Mouse (Mus musculus): Measurements from ENCODE around the gene Ddx54. TPM values are rescaled to one million over a fixed set of nuclear protein-coding genes. Genes with fewer than 3 reads are reported as not detected.

Gene Ddx54
- polyA plus RNA-seq, 1 experiment from 2014 or later = 23.2 TPM

DNA sequence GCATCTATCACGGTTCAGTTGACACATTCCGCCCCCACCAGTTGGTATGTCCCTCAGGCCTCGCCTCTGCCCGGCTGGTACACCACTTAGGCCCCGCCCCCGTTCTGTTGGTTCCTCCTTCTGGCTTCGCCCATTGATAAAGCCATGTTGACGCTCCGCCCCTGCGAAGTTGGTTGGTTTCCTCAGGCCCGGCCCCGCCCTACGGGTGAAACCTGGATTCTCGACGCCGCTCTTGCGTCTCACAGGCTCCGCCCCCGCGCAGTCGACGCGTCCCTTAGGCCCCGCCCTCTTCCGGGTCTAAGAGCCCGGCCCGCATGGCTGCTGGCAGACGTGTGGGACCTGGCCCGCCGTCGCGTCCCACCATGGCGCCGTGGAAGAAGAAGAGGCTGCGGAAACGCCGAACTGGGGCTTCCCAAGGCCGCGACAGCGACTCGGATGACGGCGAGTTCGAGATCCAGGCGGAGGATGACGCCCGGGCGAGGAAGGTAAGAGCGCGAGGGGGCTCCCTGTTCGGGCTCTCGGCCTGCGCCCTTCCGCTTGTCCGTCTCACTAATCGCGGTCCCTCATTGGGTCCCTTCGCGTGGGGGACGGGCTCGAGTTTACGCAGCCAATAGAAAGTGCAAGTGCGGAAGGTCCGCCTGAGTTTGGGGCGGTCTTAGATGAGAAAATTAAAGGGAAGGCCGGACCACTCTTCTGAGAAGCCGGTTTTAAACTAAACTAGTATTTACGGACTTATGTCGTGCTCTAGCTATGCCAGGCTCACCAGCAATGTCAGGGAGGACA is 474 bp downstream of the Ddx54 start:
- H3K4me2 ChIP-seq (ENCODE audit: low read depth, low read length) = peak overlapping the region; percentile 85
- ATAC-seq (ENCODE audit: low read depth) = peak; percentile 94
- H3K27me3 ChIP-seq (ENCODE audit: control insufficient read depth, insufficient read depth, low read length) = no peaks in the 10 kb centered on the region
- no peaks in the 10 kb centered on the region for H3K9me3 ChIP-seq (ENCODE audit: control insufficient read depth, low read length)
- H3K4me3 ChIP-seq (ENCODE audit: low read depth, low read length) = peak overlapping the region; percentile 60
- under 1% methylated on average over 69 of the region's 69 CpGs for WGBS
- H3K27ac ChIP-seq (ENCODE audit: low read depth, low read length) = peak overlapping the region; percentile 88
- peaks cover 10% of the 10 kb centered on the region for H3K36me3 ChIP-seq (ENCODE audit: control insufficient read depth, insufficient read depth, low read length)
- peak overlapping the region; percentile 58 for H3K9ac ChIP-seq (replicated peaks; ENCODE audit: low read depth, low read length)
- H3K4me1 ChIP-seq (ENCODE audit: control insufficient read depth, insufficient read depth, low read length) = peaks cover 22% of the 10 kb centered on the region

DNA sequence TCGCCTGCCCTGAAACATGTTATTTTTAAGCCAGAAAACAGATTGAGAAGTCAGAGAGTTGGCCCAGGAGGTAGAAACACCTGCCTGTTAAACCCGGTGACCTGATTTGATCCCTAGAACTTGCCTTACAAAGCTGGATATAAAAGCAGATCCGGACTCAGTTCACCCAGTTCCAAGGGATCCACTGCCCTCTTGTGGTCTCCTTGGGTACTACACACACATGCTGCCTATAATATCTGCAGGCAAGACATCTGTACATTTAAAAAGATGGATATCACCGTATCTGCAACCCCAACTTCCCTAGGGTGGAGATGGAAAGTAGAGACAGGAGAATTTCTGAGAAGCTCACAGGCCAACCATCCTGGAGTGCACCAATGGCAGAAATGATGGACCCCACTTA is 3.4 kb downstream of the Ddx54 start:
- 94% methylated on average over 4 of the region's 4 CpGs for WGBS
- no peak overlapping the region for H3K27ac ChIP-seq (ENCODE audit: low read depth, low read length)
- no peak overlapping the region for H3K4me2 ChIP-seq (ENCODE audit: low read depth, low read length)
- H3K4me1 ChIP-seq (ENCODE audit: control insufficient read depth, insufficient read depth, low read length) = peaks cover 17% of the 10 kb centered on the region
- no peak overlapping the region for H3K4me3 ChIP-seq (ENCODE audit: low read depth, low read length)
- H3K9me3 ChIP-seq (ENCODE audit: control insufficient read depth, low read length) = no peaks in the 10 kb centered on the region
- ATAC-seq (ENCODE audit: low read depth) = no peak
- H3K36me3 ChIP-seq (ENCODE audit: control insufficient read depth, insufficient read depth, low read length) = peaks cover 16% of the 10 kb centered on the region
- no peak overlapping the region for H3K9ac ChIP-seq (replicated peaks; ENCODE audit: low read depth, low read length)
- no peaks in the 10 kb centered on the region for H3K27me3 ChIP-seq (ENCODE audit: control insufficient read depth, insufficient read depth, low read length)

- 90% methylated on average over 12 of the region's 12 CpGs for WGBS
- no peak for ATAC-seq (ENCODE audit: low read depth)
- peaks cover 37% of the 10 kb centered on the region for H3K36me3 ChIP-seq (ENCODE audit: control insufficient read depth, insufficient read depth, low read length)
Observed at GRCm38 (mm10) chr5:120618778-120619177, 6.2 kb downstream of the Ddx54 start.

GRCm38 (mm10) chr5:120619201-120619600 is 6.7 kb downstream of the Ddx54 start:
- no peak overlapping the region for H3K4me2 ChIP-seq (ENCODE audit: low read depth, low read length)
- H3K36me3 ChIP-seq (ENCODE audit: control insufficient read depth, insufficient read depth, low read length) = peaks cover 41% of the 10 kb centered on the region
- H3K27ac ChIP-seq (ENCODE audit: low read depth, low read length) = no peak overlapping the region
- H3K9me3 ChIP-seq (ENCODE audit: control insufficient read depth, low read length) = no peaks in the 10 kb centered on the region
- 17% methylated on average over 5 of the region's 5 CpGs for WGBS
- H3K9ac ChIP-seq (replicated peaks; ENCODE audit: low read depth, low read length) = no peak overlapping the region
- H3K4me1 ChIP-seq (ENCODE audit: control insufficient read depth, insufficient read depth, low read length) = 0 out of 2 replicates have a peak, but pooled peaks cover under 1% of the 10 kb centered on the region
- no peak overlapping the region for H3K4me3 ChIP-seq (ENCODE audit: low read depth, low read length)
- no peaks in the 10 kb centered on the region for H3K27me3 ChIP-seq (ENCODE audit: control insufficient read depth, insufficient read depth, low read length)
- no peak for ATAC-seq (ENCODE audit: low read depth)

More at GRCm38 (mm10) chr5:120618778-120619177, 6.2 kb downstream of the Ddx54 start:
- Histone ChIP-seq H3K4me1 (ENCODE audit: control insufficient read depth, insufficient read depth, low read length) (peaks cover 5% of the 10 kb centered on the region), H3K4me2 (ENCODE audit: low read depth, low read length) (no peak overlapping the region), H3K9ac (replicated peaks; ENCODE audit: low read depth, low read length) (no peak overlapping the region), H3K27me3 (ENCODE audit: control insufficient read depth, insufficient read depth, low read length) (no peaks in the 10 kb centered on the region), H3K4me3 (ENCODE audit: low read depth, low read length) (no peak overlapping the region), H3K27ac (ENCODE audit: low read depth, low read length) (no peak overlapping the region), H3K9me3 (ENCODE audit: control insufficient read depth, low read length) (no peaks in the 10 kb centered on the region)

DNA sequence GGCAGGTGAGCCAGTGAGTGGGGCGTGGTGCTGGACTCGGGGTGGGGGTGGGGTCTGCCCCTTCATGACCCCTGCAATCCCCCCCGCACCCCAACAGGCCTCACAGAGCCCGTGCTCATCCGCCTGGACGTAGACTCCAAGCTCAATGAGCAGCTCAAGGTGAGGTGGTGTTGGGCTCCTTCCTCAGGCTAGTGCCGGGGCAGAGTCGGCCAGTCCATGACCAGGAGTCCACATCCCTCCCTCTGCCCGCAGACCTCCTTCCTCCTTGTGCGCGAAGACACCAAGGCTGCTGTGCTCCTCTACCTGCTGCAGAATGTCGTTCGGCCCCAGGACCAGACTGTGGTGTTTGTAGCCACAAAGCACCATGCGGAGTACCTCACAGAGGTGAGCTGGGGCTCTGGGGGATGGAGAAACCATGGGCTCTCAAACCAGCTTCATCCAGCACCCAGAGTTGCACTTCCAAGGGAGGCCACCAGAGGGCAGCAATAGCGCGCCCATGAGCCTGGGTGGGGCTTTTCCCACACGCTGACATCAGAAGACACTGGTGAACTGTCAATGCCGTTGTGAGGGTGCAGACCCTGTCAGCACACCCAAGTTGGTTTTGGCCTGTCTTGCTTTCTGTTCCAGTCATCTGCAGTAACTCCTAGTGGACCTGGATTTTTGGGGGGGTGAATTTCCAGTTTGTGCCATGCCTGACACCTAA is 8.0 kb downstream of the Ddx54 start:
- H3K4me2 ChIP-seq (ENCODE audit: low read depth, low read length) = no peak overlapping the region
- H3K9me3 ChIP-seq (ENCODE audit: control insufficient read depth, low read length) = no peaks in the 10 kb centered on the region
- ATAC-seq (ENCODE audit: low read depth) = no peak
- H3K4me3 ChIP-seq (ENCODE audit: low read depth, low read length) = no peak overlapping the region
- no peak overlapping the region for H3K9ac ChIP-seq (replicated peaks; ENCODE audit: low read depth, low read length)
- WGBS = 72% methylated on average over 18 of the region's 18 CpGs
- peaks cover 53% of the 10 kb centered on the region for H3K36me3 ChIP-seq (ENCODE audit: control insufficient read depth, insufficient read depth, low read length)
- no peak overlapping the region for H3K27ac ChIP-seq (ENCODE audit: low read depth, low read length)
- no peaks in the 10 kb centered on the region for H3K4me1 ChIP-seq (ENCODE audit: control insufficient read depth, insufficient read depth, low read length)
- H3K27me3 ChIP-seq (ENCODE audit: control insufficient read depth, insufficient read depth, low read length) = no peaks in the 10 kb centered on the region

- H3K4me1 ChIP-seq (ENCODE audit: control insufficient read depth, insufficient read depth, low read length) = no peaks in the 10 kb centered on the region
- WGBS = 93% methylated on average over 23 of the region's 23 CpGs
- H3K27me3 ChIP-seq (ENCODE audit: control insufficient read depth, insufficient read depth, low read length) = no peaks in the 10 kb centered on the region
- H3K9ac ChIP-seq (replicated peaks; ENCODE audit: low read depth, low read length) = no peak overlapping the region
- no peak overlapping the region for H3K4me2 ChIP-seq (ENCODE audit: low read depth, low read length)
- peaks cover 53% of the 10 kb centered on the region for H3K36me3 ChIP-seq (ENCODE audit: control insufficient read depth, insufficient read depth, low read length)
- ATAC-seq (ENCODE audit: low read depth) = no peak
- H3K4me3 ChIP-seq (ENCODE audit: low read depth, low read length) = no peak overlapping the region
- H3K27ac ChIP-seq (ENCODE audit: low read depth, low read length) = no peak overlapping the region
- no peaks in the 10 kb centered on the region for H3K9me3 ChIP-seq (ENCODE audit: control insufficient read depth, low read length)
Observed at GRCm38 (mm10) chr5:120621078-120621765, 8.7 kb downstream of the Ddx54 start.

- no peak overlapping the region for H3K9ac ChIP-seq (replicated peaks; ENCODE audit: low read depth, low read length)
- peaks cover 53% of the 10 kb centered on the region for H3K36me3 ChIP-seq (ENCODE audit: control insufficient read depth, insufficient read depth, low read length)
- 92% methylated on average over 10 of the region's 10 CpGs for WGBS
- H3K27ac ChIP-seq (ENCODE audit: low read depth, low read length) = no peak overlapping the region
- ATAC-seq (ENCODE audit: low read depth) = no peak
- no peaks in the 10 kb centered on the region for H3K9me3 ChIP-seq (ENCODE audit: control insufficient read depth, low read length)
- H3K4me1 ChIP-seq (ENCODE audit: control insufficient read depth, insufficient read depth, low read length) = no peaks in the 10 kb centered on the region
- no peak overlapping the region for H3K4me2 ChIP-seq (ENCODE audit: low read depth, low read length)
- no peaks in the 10 kb centered on the region for H3K27me3 ChIP-seq (ENCODE audit: control insufficient read depth, insufficient read depth, low read length)
- no peak overlapping the region for H3K4me3 ChIP-seq (ENCODE audit: low read depth, low read length)
Observed at GRCm38 (mm10) chr5:120621846-120622197, 9.3 kb downstream of the Ddx54 start.

DNA sequence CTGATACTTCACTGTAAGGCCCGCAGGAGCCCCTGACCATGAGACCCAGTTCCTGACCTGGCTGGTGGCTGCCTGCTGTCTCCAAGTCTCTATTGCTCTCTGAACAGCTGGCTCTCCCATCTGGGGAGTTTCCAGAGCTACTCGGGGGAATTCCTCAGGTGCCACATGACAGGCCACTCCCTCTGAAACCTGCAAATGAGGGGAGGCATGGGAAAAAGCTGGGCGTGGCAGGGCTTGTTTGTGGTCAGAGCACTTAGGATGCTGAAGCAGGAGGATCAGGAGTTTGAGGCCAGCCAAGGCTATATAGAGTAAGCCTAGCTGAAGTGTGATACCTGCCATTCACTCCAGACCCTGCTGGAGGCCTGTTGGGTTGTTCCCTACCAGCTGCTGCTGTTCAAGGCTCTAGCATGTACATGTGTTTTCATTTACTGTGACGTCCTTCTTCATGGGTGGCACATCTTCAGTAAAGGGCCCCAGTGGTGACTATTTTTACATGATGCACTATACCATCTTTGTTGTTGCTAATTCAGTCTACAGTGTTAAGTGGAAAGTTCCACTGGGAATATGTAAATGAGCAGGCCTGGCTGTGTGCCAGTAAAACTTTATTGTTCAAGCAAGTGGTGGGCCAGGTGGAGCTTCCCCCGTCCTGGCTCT is 9.8 kb downstream of the Ddx54 start:
- Histone ChIP-seq H3K4me3 (ENCODE audit: low read depth, low read length) (no peak overlapping the region), H3K4me1 (ENCODE audit: control insufficient read depth, insufficient read depth, low read length) (no peaks in the 10 kb centered on the region), H3K4me2 (ENCODE audit: low read depth, low read length) (no peak overlapping the region), H3K36me3 (ENCODE audit: control insufficient read depth, insufficient read depth, low read length) (peaks cover 54% of the 10 kb centered on the region), H3K27ac (ENCODE audit: low read depth, low read length) (no peak overlapping the region), H3K27me3 (ENCODE audit: control insufficient read depth, insufficient read depth, low read length) (no peaks in the 10 kb centered on the region), H3K9me3 (ENCODE audit: control insufficient read depth, low read length) (no peaks in the 10 kb centered on the region), H3K9ac (replicated peaks; ENCODE audit: low read depth, low read length) (no peak overlapping the region)
- WGBS = 65% methylated on average over 5 of the region's 5 CpGs
- no peak for ATAC-seq (ENCODE audit: low read depth)
